Mouse (Mus musculus) monocyte, adult 5-6 weeks (primary cell): ENCODE measurements around the gene Gm30737. TPM values are rescaled to one million over a fixed set of nuclear protein-coding genes. Genes with fewer than 3 reads are reported as not detected.
"Not testable (repeated sequence)": the region's sequence is repeated elsewhere in the genome, so short reads cannot be mapped to it uniquely, and the experiment has no call there.

Experiments used
- ATAC-seq: fragments of 153-309, 156-312 bp; replicated peaks from 2 replicates; pipeline ENCODE4 v1.8.0; 2017; ENCODE audit warnings: mild to moderate bottlenecking; ENCODE audit not compliant: low TSS enrichment, insufficient number of reproducible peaks, severe bottlenecking, poor library complexity, low FRiP score
- total RNA-seq: library from RNA; stranded (forward); fragments of 200-1000, 200-491, 200-594 nt; gene quantifications from 3 replicates; pipeline ENCODE4 v1.2.3, GENCODE M21; 2017

The Gm30737 gene
- not detected in 3 replicates for total RNA-seq

DNA sequence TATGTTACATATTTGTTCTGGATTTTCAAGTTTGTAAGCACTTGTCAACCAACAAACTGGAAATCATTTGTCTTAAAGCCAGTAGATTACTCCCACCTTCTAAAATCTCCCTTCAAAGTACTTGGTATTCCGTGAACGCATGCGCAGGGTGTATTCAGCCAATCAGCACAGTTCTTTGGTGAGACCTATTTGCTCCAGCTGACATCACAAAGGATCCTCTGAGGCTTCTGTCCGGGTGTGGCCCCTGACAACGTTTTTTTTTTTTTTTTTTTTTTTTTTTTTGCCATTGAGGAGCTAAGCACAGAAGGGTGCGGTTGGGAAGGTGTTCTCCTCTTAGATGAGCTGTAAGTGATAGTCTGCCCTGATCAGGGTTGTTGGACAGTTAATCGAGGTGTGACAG lies at the start of gene Gm30737:
Gm30737 (plus strand) TSS at position 301 of the 400 bp plus-strand sequence.
- not testable (repeated sequence) for ATAC-seq
